Mouse (Mus musculus) spleen, adult 2 months (tissue): ENCODE measurements around the gene Tspan31. TPM values are rescaled to one million over a fixed set of nuclear protein-coding genes. Genes with fewer than 3 reads are reported as not detected.

Source experiments
- DNase-seq, 2 experiments: peaks; one replicate each; pipeline versions ENCODE4 v3.0.0 to v3.0.0-alpha.2; 2012 to 2021; ENCODE audit warnings: low spot score in 2 of 2, low read depth in 1 of 2
- H3K27ac ChIP-seq: fragments of 200-500 bp; 2 replicates; pipeline ENCODE4 v1.5.1; 2012; ENCODE audit warnings: low read length, inconsistent platforms; ENCODE audit not compliant: insufficient read depth
- H3K27me3 ChIP-seq: fragments of 200-500 bp; 2 replicates; pipeline ENCODE4 v1.6.1; 2012; ENCODE audit warnings: mild to moderate bottlenecking, moderate library complexity, low read length, inconsistent platforms; ENCODE audit not compliant: control insufficient read depth, insufficient read depth
- H3K36me3 ChIP-seq: fragments of 200-500 bp; 2 replicates; pipeline ENCODE4 v1.6.1; 2012; ENCODE audit warnings: mild to moderate bottlenecking, low read length, inconsistent platforms; ENCODE audit not compliant: control insufficient read depth, insufficient read depth
- H3K4me1 ChIP-seq: fragments of 200-500 bp; 2 replicates; pipeline ENCODE4 v1.6.1; 2011; ENCODE audit warnings: inconsistent platforms; ENCODE audit not compliant: control insufficient read depth, insufficient read depth, insufficient read length
- H3K4me3 ChIP-seq: fragments of 200-500 bp; 2 replicates; pipeline ENCODE4 v1.5.1; 2011; ENCODE audit warnings: mild to moderate bottlenecking, inconsistent platforms; ENCODE audit not compliant: insufficient read depth, insufficient read length; ENCODE audit errors: extremely low read depth
- CTCF ChIP-seq: fragments of 200-500 bp; IDR thresholded peaks from 2 replicates; pipeline ENCODE4 v1.5.1; 2011; ENCODE audit warnings: mild to moderate bottlenecking, inconsistent platforms; ENCODE audit not compliant: insufficient read depth, insufficient read length, insufficient replicate concordance; ENCODE audit errors: extremely low read depth
- POLR2A ChIP-seq: fragments of 200-500 bp; IDR thresholded peaks from 2 replicates; pipeline ENCODE4 v1.6.1; 2011; ENCODE audit warnings: low read depth, low read length, inconsistent platforms
- WGBS: fragments of 180-500 bp; shearing (Covaris S2); methylation state at CpG from one replicate; pipeline ENCODE4 v1.1.7; 2018; 5-methylcytosine and 5-hydroxymethylcytosine counted together
- polyA plus RNA-seq: library from polyadenylated mRNA; depleted of rRNA; stranded (reverse); fragments of >200 nt; gene quantifications from 2 replicates; pipeline ENCODE4 v1.2.3, GENCODE M21; 2012; rRNA removed

The Tspan31 gene
- polyA plus RNA-seq, 1 experiment, result 29.9 TPM

GRCm38 (mm10) chr10:127018422-127018821 lies 51.6 kb downstream of the Tspan31 start:
- TF ChIP-seq CTCF (no peak), POLR2A (no peak)
- no peak for DNase-seq
- Histone ChIP-seq H3K27me3 (no peaks in the 10 kb centered on the region), H3K27ac (no peak overlapping the region), H3K4me3 (no peak overlapping the region), H3K36me3 (peaks cover 8% of the 10 kb centered on the region), H3K4me1 (no peaks in the 10 kb centered on the region)
- 89% methylated on average over 16 of the region's 16 CpGs for WGBS

Other genes with a start within 250 kb of the Tspan31 start
- gene Atp23, start 168.9 kb downstream of the Tspan31 start, polyA plus RNA-seq, result 6.6 and 6.8 TPM in 2 replicates
- 61.4 and 67.3 TPM in 2 replicates for gene Ctdsp2, start 91.5 kb downstream of the Tspan31 start, polyA plus RNA-seq
- 0.06 and 0.09 TPM in 2 replicates for gene Avil, start 69.6 kb downstream of the Tspan31 start, polyA plus RNA-seq
- 17.1 and 26.3 TPM in 2 replicates for gene Tsfm, start 39.4 kb downstream of the Tspan31 start, polyA plus RNA-seq
- gene Mettl1, start 28.9 kb downstream of the Tspan31 start, polyA plus RNA-seq, result 14.6 and 14.9 TPM in 2 replicates
- 0.35 and 0.42 TPM in 2 replicates for gene Eef1akmt3, start 28.8 kb downstream of the Tspan31 start, polyA plus RNA-seq
- 0.20 and 0.26 TPM in 2 replicates for gene Cyp27b1, start 22.0 kb downstream of the Tspan31 start, polyA plus RNA-seq
- 3.1 and 4.1 TPM in 2 replicates for gene March9, start 10.1 kb downstream of the Tspan31 start, polyA plus RNA-seq
- 106 and 140 TPM in 2 replicates for gene Cdk4, start 6.7 kb downstream of the Tspan31 start, polyA plus RNA-seq
- gene Agap2, start 5.0 kb upstream of the Tspan31 start, polyA plus RNA-seq, result 45.6 and 60.9 TPM in 2 replicates
- gene Os9, start 50.9 kb upstream of the Tspan31 start, polyA plus RNA-seq, result 48.7 and 57.4 TPM in 2 replicates
- 284 and 346 TPM in 2 replicates for gene B4galnt1, start 95.0 kb upstream of the Tspan31 start, polyA plus RNA-seq
- 0.94 and 1.1 TPM in 2 replicates for gene Slc26a10, start 110.4 kb upstream of the Tspan31 start, polyA plus RNA-seq
- gene Arhgef25, start 119.8 kb upstream of the Tspan31 start, polyA plus RNA-seq, result 8.5 and 9.2 TPM in 2 replicates
- 67.9 and 83.7 TPM in 2 replicates for gene Dtx3, start 125.5 kb upstream of the Tspan31 start, polyA plus RNA-seq
- 22.2 and 24.3 TPM in 2 replicates for gene Pip4k2c, start 141.3 kb upstream of the Tspan31 start, polyA plus RNA-seq
- 0.41 and 0.72 TPM in 2 replicates for gene Kif5a, start 193.1 kb upstream of the Tspan31 start, polyA plus RNA-seq
- gene Dctn2, start 196.1 kb upstream of the Tspan31 start, polyA plus RNA-seq, result 94.8 and 101 TPM in 2 replicates
- 55.8 and 68.0 TPM in 2 replicates for gene Mbd6, start 218.8 kb upstream of the Tspan31 start, polyA plus RNA-seq
- 33.2 and 40.2 TPM in 2 replicates for gene Mars, start 241.5 kb upstream of the Tspan31 start, polyA plus RNA-seq